Mouse (Mus musculus) liver, embryonic 12.5 days (tissue): ENCODE results near the gene Ms4a2. TPM values are rescaled to one million over a fixed set of nuclear protein-coding genes. Genes with fewer than 3 reads are reported as not detected.

Experiments used
- polyA plus RNA-seq: library from polyadenylated mRNA; unstranded; fragments of >200 nt; fragmentation: Nextera tagmentation; extraction: Ambion mirVana; gene quantifications from 2 replicates; pipeline ENCODE4 v1.2.1, GENCODE M21; 2016

The Ms4a2 gene
- polyA plus RNA-seq, 1 experiment from 2014 or later: 0.52 TPM

Other genes with a start within 250 kb of the Ms4a2 start
- gene Ms4a4a, start 248.2 kb downstream of the Ms4a2 start, polyA plus RNA-seq: 1.3 and 1.4 TPM in 2 replicates
- gene Ms4a4c, start 218.9 kb downstream of the Ms4a2 start, polyA plus RNA-seq: 0.26 and 0.31 TPM in 2 replicates
- gene Ms4a4b, start 180.2 kb downstream of the Ms4a2 start, polyA plus RNA-seq: not detected in 2 replicates
- gene Ms4a6c, start 154.4 kb downstream of the Ms4a2 start, polyA plus RNA-seq: 3.2 and 3.4 TPM in 2 replicates
- gene Gm8369, start 137.8 kb downstream of the Ms4a2 start, polyA plus RNA-seq: not detected in 2 replicates
- 1.3 and 2.1 TPM in 2 replicates for gene Ms4a6b, start 107.2 kb downstream of the Ms4a2 start, polyA plus RNA-seq
- 0.31 and 0.38 TPM in 2 replicates for gene Ms4a4d, start 86.9 kb downstream of the Ms4a2 start, polyA plus RNA-seq
- gene Ms4a6d, start 18.9 kb downstream of the Ms4a2 start, polyA plus RNA-seq: 2.4 and 2.7 TPM in 2 replicates
- gene Ms4a3, start 17.1 kb upstream of the Ms4a2 start, polyA plus RNA-seq: 4.5 and 6.4 TPM in 2 replicates
- gene Oosp2, start 36.8 kb upstream of the Ms4a2 start, polyA plus RNA-seq: 0.55 and 0.63 TPM in 2 replicates
- gene Oosp1, start 67.4 kb upstream of the Ms4a2 start, polyA plus RNA-seq: not detected in 2 replicates
- not detected in 2 replicates for gene Oosp3, start 73.3 kb upstream of the Ms4a2 start, polyA plus RNA-seq
- gene Gif, start 123.8 kb upstream of the Ms4a2 start, polyA plus RNA-seq: not detected in 2 replicates
- gene Mrpl16, start 146.7 kb upstream of the Ms4a2 start, polyA plus RNA-seq: 54.5 and 62.6 TPM in 2 replicates
- gene Stx3, start 195.7 kb upstream of the Ms4a2 start, polyA plus RNA-seq: 2.5 TPM in 2 replicates
- not detected in 2 replicates for gene Olfr1417, start 215.5 kb upstream of the Ms4a2 start, polyA plus RNA-seq
- gene Olfr1418, start 237.3 kb upstream of the Ms4a2 start, polyA plus RNA-seq: not detected in 2 replicates